Comparison of ENCODE assay signal across 11 mouse cellular contexts in genomic region chr10:22151056-22151862, GRCm38 (mm10). TPM values are rescaled to one million over a fixed set of nuclear protein-coding genes. Genes with fewer than 3 reads are reported as not detected.
DNase-seq lines count a peak whose midpoint lies in the region; ATAC-seq and TF ChIP-seq lines count a peak whose summit lies in the region.
"Not testable (repeated sequence)": the region's sequence is repeated elsewhere in the genome, so short reads cannot be mapped to it uniquely, and the experiment has no call there.
"Had no signal": no experiment of that assay in that cellular context is flagged by ENCODE, and none has a peak within 500 bp of the region (broad histone marks: within the 10 kb centered on the region; RNA-seq: fewer than 3 reads in every experiment).

No protein-coding gene starts in this region.

- not testable (repeated sequence) for H3K79me2 ChIP-seq in CH12.LX (replicated peaks; ENCODE audit: control insufficient read depth, extremely low read depth, insufficient read depth, poor library complexity, severe bottlenecking)

- in situ Hi-C loops in CH12.LX (cut with MboI; ENCODE audit: low pct_ligation_motif_present, low pct_unique_long_range_greater_than_20kb, low sequenced_read_pairs) = not testable (repeated sequence)

- intact Hi-C loops in gastrocnemius, adult 2 months (cut with DNase I) = not testable (repeated sequence)

- H3K9me3 ChIP-seq in CH12.LX (replicated peaks; ENCODE audit: low read length); hindbrain, embryonic 10.5 days; kidney, embryonic 15.5 days (replicated peaks); liver, embryonic 15.5 days (replicated peaks); midbrain, embryonic 15.5 days: not testable (repeated sequence)

- TF ChIP-seq CTCF in CH12.LX (conservative IDR thresholded peaks at IDR 0.05 in 1 of 2, IDR thresholded peaks at IDR 0.05 in 1 of 2; ENCODE audit: low read depth in 2 of 2, low read length in 2 of 2); gastrocnemius, adult 2 months (IDR thresholded peaks at IDR 0.05): not testable (repeated sequence)

- H3K4me2 ChIP-seq in CH12.LX (ENCODE audit: insufficient read depth, low read depth, poor library complexity, severe bottlenecking) = peak overlapping the region; percentile 46; the same call in 1 of the 2 replicates
- H3K4me2 ChIP-seq in kidney, embryonic 15.5 days = peak overlapping the region; percentile 100
- H3K4me2 ChIP-seq in liver, embryonic 15.5 days = peak overlapping the region; percentile 79; the same call in 1 of the 2 replicates
- H3K4me2 ChIP-seq in midbrain, embryonic 15.5 days = peak overlapping the region; percentile 6; the same call in 1 of the 2 replicates

- not testable (repeated sequence) for TF ChIP-seq RAD21 in CH12.LX (IDR thresholded peaks at IDR 0.05; ENCODE audit: low read depth, low read length)

- not testable (repeated sequence) for H3K9ac ChIP-seq in CH12.LX (ENCODE audit: insufficient read depth, low read depth); liver, embryonic 15.5 days; midbrain, embryonic 15.5 days
- H3K9ac ChIP-seq in kidney, embryonic 15.5 days = 0 out of 2 replicates have a peak overlapping the region, but pooled peaks have one; percentile 23

- not testable (repeated sequence) for H3K4me1 ChIP-seq in CH12.LX (ENCODE audit: control insufficient read depth in 1 of 2, insufficient read depth in 2 of 2); liver, embryonic 15.5 days (replicated peaks)
- H3K4me1 ChIP-seq in hindbrain, embryonic 10.5 days (replicated peaks) = peaks cover 34% of the 10 kb centered on the region
- peaks cover 29% of the 10 kb centered on the region for H3K4me1 ChIP-seq in kidney, embryonic 15.5 days
- H3K4me1 ChIP-seq in midbrain, embryonic 15.5 days = peaks cover 35% of the 10 kb centered on the region

- not testable (repeated sequence) for H3K27ac ChIP-seq in CH12.LX (ENCODE audit: insufficient read depth, low read depth); gastrocnemius, adult 2 months; hindbrain, embryonic 10.5 days; kidney, embryonic 15.5 days; liver, embryonic 15.5 days (replicated peaks); midbrain, embryonic 15.5 days

- under 1% methylated on average over 55 of the region's 55 CpGs for WGBS in hindbrain, embryonic 10.5 days
- WGBS in kidney, embryonic 15.5 days = under 1% methylated on average over 55 of the region's 55 CpGs
- WGBS in liver, embryonic 15.5 days (ENCODE audit: insufficient replicate concordance) = under 1% methylated on average over 55 of the region's 55 CpGs
- 1% methylated on average over 55 of the region's 55 CpGs for WGBS in midbrain, embryonic 15.5 days

- not testable (repeated sequence) for TF ChIP-seq EP300 in CH12.LX (IDR thresholded peaks at IDR 0.05; ENCODE audit: low read length)

- not testable (repeated sequence) for DNase-seq in CH12.LX (ENCODE audit: extremely low read depth)
- peak; percentile 37 for DNase-seq in embryo, embryonic 11 days
- DNase-seq in gastrocnemius, adult 2 months = peak; percentile 18
- peak; percentile 27 for DNase-seq in hindbrain, embryonic 10.5 days (ENCODE audit: low spot score)
- DNase-seq in splenic B cell, adult 2 months (ENCODE audit: low read depth, low spot score) = peak; percentile 47

- dilution Hi-C loops in CH12.LX (cut with MboI; ENCODE audit: extremely low pct_ligation_motif_present, extremely low pct_unique_long_range_greater_than_20kb, low sequenced_read_pairs) = not testable (repeated sequence)

- ATAC-seq in kidney, embryonic 15.5 days (replicated peaks; ENCODE audit: low FRiP score); liver, embryonic 15.5 days (ENCODE audit: insufficient read depth); midbrain, embryonic 15.5 days (replicated peaks): not testable (repeated sequence)

- not testable (repeated sequence) for H3K27me3 ChIP-seq in CH12.LX (replicated peaks); splenic B cell, adult 2 months (ENCODE audit: control insufficient read depth, insufficient read depth, low read length, poor library complexity, severe bottlenecking)
- H3K27me3 ChIP-seq in hindbrain, embryonic 10.5 days (ENCODE audit: insufficient read depth, poor library complexity, severe bottlenecking) = peaks cover 72% of the 10 kb centered on the region
- H3K27me3 ChIP-seq in kidney, embryonic 15.5 days = peaks cover 64% of the 10 kb centered on the region
- peaks cover 79% of the 10 kb centered on the region for H3K27me3 ChIP-seq in liver, embryonic 15.5 days
- peaks cover 37% of the 10 kb centered on the region for H3K27me3 ChIP-seq in midbrain, embryonic 15.5 days (replicated peaks)

- not testable (repeated sequence) for H3K4me3 ChIP-seq in CH12.LX (replicated peaks in 1 of 3; ENCODE audit: low read depth in 2 of 3, low read length in 2 of 3, poor library complexity in 1 of 3); liver, embryonic 15.5 days (replicated peaks)
- H3K4me3 ChIP-seq in gastrocnemius, adult 2 months = peak overlapping the region; percentile 92
- peak overlapping the region; percentile 44 for H3K4me3 ChIP-seq in hindbrain, embryonic 10.5 days
- peak overlapping the region; percentile 78 for H3K4me3 ChIP-seq in kidney, embryonic 15.5 days (replicated peaks)
- H3K4me3 ChIP-seq in midbrain, embryonic 15.5 days = 0 out of 2 replicates have a peak overlapping the region, but pooled peaks have one; percentile 7

- TF ChIP-seq POLR2A in CH12.LX (IDR thresholded peaks at IDR 0.05; ENCODE audit: low read depth, low read length) = not testable (repeated sequence)

- H3K36me3 ChIP-seq in CH12.LX (replicated peaks in 1 of 2; ENCODE audit: control insufficient read depth in 1 of 2, insufficient read depth in 1 of 2, low read length in 1 of 2); hindbrain, embryonic 10.5 days; kidney, embryonic 15.5 days; liver, embryonic 15.5 days (replicated peaks); midbrain, embryonic 15.5 days (replicated peaks); splenic B cell, adult 2 months (ENCODE audit: control insufficient read depth, insufficient read depth, low read length, poor library complexity, severe bottlenecking): not testable (repeated sequence)

RNA-seq across cellular contexts. Expression of gene E030030I06Rik, which starts 2.2 kb away (rescaled TPM):
- total RNA-seq in CH12.LX (2012; rRNA removed) = 6.8 and 7.5 TPM in 2 replicates
- total RNA-seq in CH12.LX (2014; rRNA removed) = 1.4 and 3.5 TPM in 2 replicates
- 4.2 and 5.9 TPM in 2 replicates for polyA plus RNA-seq in CH12.LX (2012; ENCODE audit: insufficient read length, low read depth)
- total RNA-seq in gastrocnemius, adult 2 months (2021) = 1 to 10 TPM in 1 of 2 experiments, not detected in 1; 1.2 TPM
- polyA plus RNA-seq in hindbrain, embryonic 10.5 days (2016; fragmentation: Nextera tagmentation; extraction: Ambion mirVana) = 21.4 and 28.9 TPM in 2 replicates
- 21.6 and 29.6 TPM in 2 replicates for polyA plus RNA-seq in kidney, embryonic 15.5 days (2015; fragmentation: Nextera tagmentation; extraction: Ambion mirVana)
- polyA plus RNA-seq in liver, embryonic 15.5 days (2015; fragmentation: Nextera tagmentation; extraction: Ambion mirVana) = 2.5 and 3.1 TPM in 2 replicates
- 2.9 and 4.1 TPM in 2 replicates for polyA plus RNA-seq in midbrain, embryonic 15.5 days (2015; fragmentation: Nextera tagmentation; extraction: Ambion mirVana)

RNA-seq across cellular contexts. Expression of gene Raet1e, which starts 7.1 kb away (rescaled TPM):
- total RNA-seq in CH12.LX (2012; rRNA removed) (0.13 and 0.64 TPM in 2 replicates), CH12.LX (2014; rRNA removed) (0.62 and 0.85 TPM in 2 replicates)
- 1.2 TPM in 2 replicates for polyA plus RNA-seq in CH12.LX (2012; ENCODE audit: insufficient read length, low read depth)
- total RNA-seq in gastrocnemius, adult 2 months (2021) = not detected
- polyA plus RNA-seq in hindbrain, embryonic 10.5 days (2016; fragmentation: Nextera tagmentation; extraction: Ambion mirVana) = 15.1 and 20.0 TPM in 2 replicates
- polyA plus RNA-seq in kidney, embryonic 15.5 days (2015; fragmentation: Nextera tagmentation; extraction: Ambion mirVana) = 11.7 and 12.7 TPM in 2 replicates
- polyA plus RNA-seq in liver, embryonic 15.5 days (2015; fragmentation: Nextera tagmentation; extraction: Ambion mirVana) = 2.3 and 2.6 TPM in 2 replicates
- polyA plus RNA-seq in midbrain, embryonic 15.5 days (2015; fragmentation: Nextera tagmentation; extraction: Ambion mirVana) = 0.81 and 1.3 TPM in 2 replicates
- total RNA-seq: left cerebral cortex, postnatal 36 days had no signal

RNA-seq across cellular contexts. Expression of gene H60b, which starts 7.1 kb away (rescaled TPM):
- not detected in 2 replicates for total RNA-seq in CH12.LX (2012; rRNA removed)
- not detected in 2 replicates for total RNA-seq in CH12.LX (2014; rRNA removed)
- 0.25 TPM in 1 of 2 replicates, not detected in the other for polyA plus RNA-seq in CH12.LX (2012; ENCODE audit: insufficient read length, low read depth)
- total RNA-seq in gastrocnemius, adult 2 months (2021) = not detected
- 1.6 and 1.9 TPM in 2 replicates for polyA plus RNA-seq in hindbrain, embryonic 10.5 days (2016; fragmentation: Nextera tagmentation; extraction: Ambion mirVana)
- 1.1 and 1.2 TPM in 2 replicates for polyA plus RNA-seq in kidney, embryonic 15.5 days (2015; fragmentation: Nextera tagmentation; extraction: Ambion mirVana)
- 0.36 TPM in 1 of 2 replicates, not detected in the other for polyA plus RNA-seq in liver, embryonic 15.5 days (2015; fragmentation: Nextera tagmentation; extraction: Ambion mirVana)
- 0.52 and 1.1 TPM in 2 replicates for polyA plus RNA-seq in midbrain, embryonic 15.5 days (2015; fragmentation: Nextera tagmentation; extraction: Ambion mirVana)
- total RNA-seq: gastrocnemius, postnatal 14 days; hindbrain, postnatal 0 days had no signal

Comparison
In these comparisons a context has a peak if more than half of its experiments do, and no peak if none do; other contexts are left out.
1. H3K4me2 ChIP-seq: peak in every context shown above with its lines; median percentile 100 in kidney, embryonic 15.5 days; 79 in liver, embryonic 15.5 days; 46 in CH12.LX; 6 in midbrain, embryonic 15.5 days.